Mouse (Mus musculus) heart, postnatal 0 days (tissue): Measurements from ENCODE around the gene Ube2s. TPM values are rescaled to one million over a fixed set of nuclear protein-coding genes. Genes with fewer than 3 reads are reported as not detected.

Source experiments
- ATAC-seq: fragments of 200-750 bp; cut with Nextera tagmentation; 2 replicates; pipeline ENCODE4 v1.8.0; 2017; ENCODE audit warnings: low read depth, moderate number of reproducible peaks, moderate library complexity; ENCODE audit not compliant: insufficient read depth
- DNase-seq: peaks from one replicate; pipeline ENCODE4 v3.0.0-alpha.2; 2016; ENCODE audit warnings: low spot score
- H3K27ac ChIP-seq: fragments of 300-500 bp; sonication (generic); 2 replicates; pipeline ENCODE4 v1.5.1; 2014; ENCODE audit warnings: low read depth, mild to moderate bottlenecking
- H3K27me3 ChIP-seq: fragments of 300-500 bp; sonication (generic); 2 replicates; pipeline ENCODE4 v1.6.1; 2014; ENCODE audit warnings: low read length, mixed read lengths; ENCODE audit not compliant: control insufficient read depth, insufficient read depth
- H3K36me3 ChIP-seq: fragments of 300-500 bp; sonication (generic); replicated peaks from 2 replicates; pipeline ENCODE4 v1.6.1; 2014; ENCODE audit warnings: low read length, mixed read lengths; ENCODE audit not compliant: control insufficient read depth, insufficient read depth
- H3K4me1 ChIP-seq: fragments of 300-500 bp; sonication (generic); 2 replicates; pipeline ENCODE4 v1.6.1; 2014; ENCODE audit warnings: antibody characterized with exemption; ENCODE audit not compliant: control insufficient read depth, insufficient read depth
- H3K4me2 ChIP-seq: fragments of 300-500 bp; sonication (generic); 2 replicates; pipeline ENCODE4 v1.6.1; 2014; ENCODE audit warnings: low read depth, mild to moderate bottlenecking, low read length, moderate library complexity
- H3K4me3 ChIP-seq: fragments of 300-500 bp; sonication (generic); 2 replicates; pipeline ENCODE4 v1.5.1; 2014; ENCODE audit warnings: low read depth, low read length
- H3K9ac ChIP-seq: fragments of 300-500 bp; sonication (generic); replicated peaks from 2 replicates; pipeline ENCODE4 v1.6.1; 2014; ENCODE audit warnings: low read depth, low read length, mixed read lengths
- H3K9me3 ChIP-seq: fragments of 300-500 bp; sonication (generic); replicated peaks from 2 replicates; pipeline ENCODE4 v1.6.1; 2016; ENCODE audit warnings: low read length; ENCODE audit not compliant: control insufficient read depth
- CTCF ChIP-seq: IDR thresholded peaks from 2 replicates; pipeline ENCODE4 v1.5.1; 2016; ENCODE audit warnings: antibody characterized with exemption, control low read depth, low read depth
- EP300 ChIP-seq: IDR thresholded peaks from 2 replicates; pipeline ENCODE4 v1.6.1; 2016; ENCODE audit warnings: antibody characterized with exemption, low read depth
- WGBS: fragments of 180-500 bp; shearing (Covaris S2); extraction: QIAGEN DNeasy Blood & Tissue Kit; methylation state at CpG from one replicate; pipeline ENCODE4 v1.1.7; 2014; 5-methylcytosine and 5-hydroxymethylcytosine counted together
- polyA plus RNA-seq: library from polyadenylated mRNA; unstranded; fragments of >200 nt; fragmentation: Nextera tagmentation; extraction: Ambion mirVana; gene quantifications from 2 replicates; pipeline ENCODE4 v1.2.1, GENCODE M21; 2015
- total RNA-seq: library from RNA; depleted of rRNA; stranded (reverse); fragments of >200 nt; gene quantifications from 2 replicates; pipeline ENCODE4 v1.2.3, GENCODE M21; 2014; ENCODE audit warnings: low replicate concordance

The Ube2s gene
- total and polyA plus RNA-seq, 2 experiments from 2014 or later, result 174 to 440 TPM

DNA sequence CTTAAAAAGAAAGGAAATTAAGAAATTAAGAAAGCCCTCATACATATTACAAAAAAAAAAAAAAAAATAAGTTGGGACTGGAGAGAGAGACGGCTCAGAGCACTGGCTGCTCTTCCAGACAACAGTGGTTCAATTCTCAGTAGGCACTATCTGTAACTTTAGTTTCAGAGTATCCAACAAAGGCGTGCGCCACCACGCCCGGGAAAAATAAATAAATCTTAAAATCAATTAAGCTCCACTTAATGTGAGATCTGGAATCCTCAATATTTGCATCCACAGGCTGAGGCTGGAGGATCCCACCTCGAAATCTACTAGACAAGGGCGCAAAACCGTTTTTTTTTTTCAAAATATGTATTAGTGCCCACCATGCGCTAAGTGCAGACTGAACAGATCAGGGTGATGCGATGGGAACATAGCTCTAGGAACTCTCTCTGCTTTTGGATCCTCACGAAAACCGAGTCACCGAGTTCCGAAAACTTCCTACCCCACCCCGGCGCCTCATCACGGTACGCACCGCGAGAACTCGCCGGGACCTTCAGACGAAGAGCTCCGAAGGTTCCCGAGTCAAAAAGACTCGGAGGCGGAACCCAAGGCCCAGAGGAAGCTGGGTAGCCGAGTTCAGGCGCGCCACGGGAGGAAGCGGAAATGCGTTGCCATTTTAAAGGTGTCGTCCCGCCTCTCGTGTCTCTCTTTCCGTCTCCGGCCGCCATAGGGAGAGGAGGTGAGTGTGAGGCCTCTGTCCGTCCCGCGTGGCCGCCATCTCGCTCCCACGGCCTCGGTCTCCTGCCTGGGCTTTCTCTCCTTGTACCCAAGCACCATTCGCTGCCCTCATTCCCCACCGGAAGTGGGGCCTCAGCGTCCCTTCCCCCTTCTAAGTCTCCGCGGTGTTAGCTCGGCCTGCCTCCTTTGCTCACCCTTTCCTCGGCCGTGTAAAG lies 19.8 kb downstream of the Ube2s start, which contains the start of gene Rpl28:
Rpl28 (plus strand) TSS at position 597 of the 935 bp plus-strand sequence.
- TF ChIP-seq CTCF (no peak), EP300 (no peak)
- WGBS, result 1% methylated on average over 50 of the region's 54 CpGs
- H3K27ac ChIP-seq, result peak within 1 kb of the TSS; percentile 95
- H3K27me3 ChIP-seq, result no peaks in the 10 kb centered on the region
- peak within 1 kb of the TSS; percentile 88 for H3K9ac ChIP-seq
- no peaks in the 10 kb centered on the region for H3K9me3 ChIP-seq
- H3K4me2 ChIP-seq, result peak within 1 kb of the TSS; percentile 79
- peak within 1 kb of the TSS; percentile 74 for H3K4me3 ChIP-seq
- ATAC-seq, result peak; percentile 91
- peaks cover 6% of the 10 kb centered on the region; the same call in 1 of the 2 replicates for H3K4me1 ChIP-seq
- peaks cover 30% of the 10 kb centered on the region for H3K36me3 ChIP-seq
- DNase-seq, result peak; percentile 99

DNA sequence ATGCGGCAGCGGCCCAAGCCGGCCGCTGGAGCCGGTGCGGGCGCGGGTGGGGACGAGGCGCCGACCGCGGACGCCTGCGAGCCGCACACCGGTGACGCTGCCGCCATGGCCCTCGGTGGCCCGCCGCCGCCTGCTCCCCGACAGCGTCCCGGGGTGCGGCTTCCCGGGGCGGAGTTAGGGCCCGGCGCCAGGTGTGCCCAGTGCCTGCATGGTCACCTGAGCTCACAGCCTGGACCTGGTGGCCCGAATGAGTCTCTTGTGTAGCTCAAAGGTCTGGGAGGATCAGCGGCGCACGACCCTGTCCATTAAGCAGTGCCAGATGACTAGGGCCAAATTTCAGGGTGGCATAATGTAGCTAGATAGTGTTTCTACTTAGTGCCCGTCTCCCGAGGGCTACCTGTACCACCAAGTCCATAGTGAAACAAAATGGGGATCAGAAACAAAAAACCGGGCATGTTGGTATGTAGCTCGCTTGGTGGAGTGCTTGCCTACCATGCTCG lies 22.9 kb downstream of the Ube2s start, which contains the start of gene Tmem238:
Tmem238 (minus strand) TSS at position 221 of the 500 bp plus-strand sequence.
- DNase-seq (no peak), ATAC-seq (no peak)
- peak within 1 kb of the TSS; percentile 80 for H3K9ac ChIP-seq
- 8% methylated on average over 40 of the region's 40 CpGs for WGBS
- H3K36me3 ChIP-seq, result peaks cover 8% of the 10 kb centered on the region
- peak within 1 kb of the TSS; percentile 86 for H3K4me2 ChIP-seq
- no peaks in the 10 kb centered on the region for H3K9me3 ChIP-seq
- H3K27me3 ChIP-seq, result no peaks in the 10 kb centered on the region
- no peak for TF ChIP-seq EP300
- TF ChIP-seq CTCF, result no peak
- H3K4me3 ChIP-seq, result peak within 1 kb of the TSS; percentile 61
- peaks cover 6% of the 10 kb centered on the region; the same call in 1 of the 2 replicates for H3K4me1 ChIP-seq
- H3K27ac ChIP-seq, result peak within 1 kb of the TSS; percentile 56

DNA sequence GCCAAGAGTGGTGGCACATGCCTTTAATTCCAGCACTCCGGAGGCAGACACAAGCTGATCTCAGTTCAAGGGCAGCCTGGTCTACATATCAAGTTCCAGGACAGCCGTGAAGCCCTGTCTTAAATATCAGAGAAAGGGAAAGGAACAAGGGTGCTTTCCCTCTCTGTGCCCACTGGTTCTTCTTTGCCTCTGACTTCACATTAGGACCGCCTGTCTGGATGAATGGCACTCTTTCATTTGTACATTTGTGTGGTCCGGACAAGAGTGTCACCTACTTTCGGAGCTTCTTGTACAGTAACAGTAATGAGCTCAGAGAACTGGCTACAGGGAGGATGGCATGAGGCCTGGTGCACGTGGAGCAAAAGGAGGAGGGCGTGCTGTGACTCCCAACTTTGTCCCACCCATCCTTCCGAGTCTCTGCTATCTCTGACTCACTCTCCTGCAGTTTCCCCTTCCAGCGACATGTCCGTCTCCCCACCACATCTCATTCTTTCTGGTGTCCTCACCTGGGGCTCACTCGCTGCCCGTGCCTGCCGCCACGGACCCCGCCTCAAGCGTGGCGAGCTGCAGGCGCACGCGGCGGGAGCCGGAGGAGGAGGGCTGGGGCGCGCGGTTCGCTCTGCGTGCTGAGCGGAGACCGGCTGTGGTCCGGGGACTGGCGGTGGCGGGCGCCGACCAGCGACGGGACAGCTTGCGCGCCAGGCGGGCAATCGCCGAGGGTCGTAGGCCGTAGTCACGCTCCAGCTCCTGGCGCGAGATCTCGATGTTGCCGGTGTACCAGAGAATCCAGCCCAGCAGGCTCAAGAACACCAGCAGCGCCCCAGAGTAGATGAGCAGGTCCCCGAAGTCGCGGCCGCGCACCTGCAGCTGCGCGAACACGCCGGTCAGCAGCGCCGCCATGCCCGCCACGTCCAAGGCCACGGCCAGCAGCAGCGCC lies 23.6 kb downstream of the Ube2s start:
- H3K9ac ChIP-seq, result peak overlapping the region; percentile 80
- H3K4me2 ChIP-seq, result peak overlapping the region; percentile 86
- H3K27me3 ChIP-seq, result no peaks in the 10 kb centered on the region
- TF ChIP-seq EP300 (no peak), CTCF (peak; percentile 23; the same call in 1 of the 2 replicates)
- peaks cover 6% of the 10 kb centered on the region; the same call in 1 of the 2 replicates for H3K4me1 ChIP-seq
- peak; percentile 58 for DNase-seq
- H3K36me3 ChIP-seq, result peaks cover under 1% of the 10 kb centered on the region; the same call in 1 of the 2 replicates
- H3K4me3 ChIP-seq, result peak overlapping the region; percentile 61
- WGBS, result 2% methylated on average over 55 of the region's 64 CpGs
- H3K27ac ChIP-seq, result peak overlapping the region; percentile 56
- peak; percentile 29 for ATAC-seq
- no peaks in the 10 kb centered on the region for H3K9me3 ChIP-seq

DNA sequence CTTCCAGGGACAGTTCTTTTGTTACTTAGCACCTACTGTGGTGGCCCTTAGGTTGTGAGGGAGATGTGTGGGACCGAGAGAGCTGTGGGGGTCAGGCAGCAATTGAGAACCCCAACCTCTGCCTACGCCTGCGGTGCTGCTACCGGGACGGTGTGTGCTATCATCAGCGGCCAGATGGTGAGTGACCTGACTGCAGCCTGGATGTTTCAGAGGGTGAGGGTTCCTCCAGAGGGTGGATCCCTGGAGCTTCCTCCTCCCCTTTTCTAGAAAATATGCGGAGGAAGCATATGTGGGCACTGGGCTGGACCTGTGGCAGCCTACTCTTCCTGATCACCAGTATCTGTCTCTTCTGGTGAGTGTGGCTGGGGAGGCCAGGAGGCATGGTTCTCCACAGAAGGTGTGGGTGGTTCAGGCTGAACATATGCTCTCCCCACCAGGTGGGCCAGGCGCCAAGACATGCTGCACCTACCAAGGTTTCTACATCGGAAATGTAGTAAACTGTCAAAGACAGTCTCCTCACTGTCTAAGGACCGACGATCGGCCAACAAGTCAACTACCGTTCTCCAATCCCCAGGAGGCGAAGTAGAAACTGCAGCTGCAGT lies 28.6 kb downstream of the Ube2s start:
- Histone ChIP-seq H3K4me2 (no peak overlapping the region), H3K9me3 (no peaks in the 10 kb centered on the region), H3K4me1 (peaks cover 5% of the 10 kb centered on the region; the same call in 1 of the 2 replicates), H3K27ac (no peak overlapping the region), H3K27me3 (peaks cover 15% of the 10 kb centered on the region), H3K4me3 (no peak overlapping the region), H3K36me3 (no peaks in the 10 kb centered on the region), H3K9ac (no peak overlapping the region)
- 58% methylated on average over 14 of the region's 14 CpGs for WGBS
- TF ChIP-seq CTCF (no peak), EP300 (no peak)
- DNase-seq (no peak), ATAC-seq (no peak)
